Mouse (Mus musculus): Measurements from ENCODE around the gene Eci2. TPM values are rescaled to one million over a fixed set of nuclear protein-coding genes. Genes with fewer than 3 reads are reported as not detected.
"Not testable (repeated sequence)": the region's sequence is repeated elsewhere in the genome, so short reads cannot be mapped to it uniquely, and the experiment has no call there.

The Eci2 gene
- polyA plus RNA-seq, 2 experiments, result 27.8 to 48.6 TPM

DNA sequence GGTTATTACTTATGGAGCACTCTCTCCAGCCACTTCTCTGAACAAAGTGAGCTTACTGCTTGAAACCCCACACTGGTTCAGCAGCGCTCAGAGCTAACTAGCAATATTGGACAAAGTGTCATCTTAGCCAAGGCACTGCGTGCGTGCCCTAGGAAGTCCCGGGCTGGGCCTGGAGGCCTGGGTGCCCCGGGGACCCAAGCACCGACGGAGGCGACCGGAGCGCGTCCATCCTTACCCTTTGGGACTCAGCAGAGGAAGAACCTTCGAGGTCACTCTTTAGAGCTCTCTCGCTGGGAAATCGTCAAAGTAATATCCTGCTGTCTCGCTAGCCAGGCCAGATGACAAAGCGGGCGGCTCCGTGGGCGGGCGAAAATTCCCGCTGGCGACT is 33.3 kb downstream of the Eci2 start:
- Histone ChIP-seq H3K4me2 (ENCODE audit: low read depth) (peak overlapping the region; percentile 72), H3K27ac (peak overlapping the region; percentile 56), H3K4me3 (ENCODE audit: insufficient read depth in 1 of 2, low read depth in 2 of 2, low read length in 2 of 2) (peak overlapping the region; percentile 64 to 89), H3K9me3 (ENCODE audit: control insufficient read depth, low read length) (no peaks in the 10 kb centered on the region), H3K27me3 (ENCODE audit: control insufficient read depth, insufficient read depth, low read length) (no peaks in the 10 kb centered on the region), H3K9ac (replicated peaks) (peak overlapping the region; percentile 79), H3K36me3 (replicated peaks; ENCODE audit: control insufficient read depth, insufficient read depth, low read depth) (peaks cover 3% of the 10 kb centered on the region), H3K4me1 (replicated peaks; ENCODE audit: control insufficient read depth in 2 of 2, insufficient read depth in 2 of 2, low read length in 1 of 2) (peaks cover 6 to 21% of the 10 kb centered on the region in 2 experiments)
- DNase-seq (ENCODE audit: low read depth in 3 of 3, low spot score in 3 of 3) (peak in 2 of 3 experiments; percentile 12 to 28), ATAC-seq (ENCODE audit: insufficient read depth) (peak; percentile 63)
- WGBS (ENCODE audit: insufficient replicate concordance), result under 1% methylated on average over 22 of the region's 22 CpGs
- no peak for TF ChIP-seq CTCF (IDR thresholded peaks at IDR 0.05; ENCODE audit: low read depth)
- no peak for TF ChIP-seq EP300 (IDR thresholded peaks at IDR 0.05; ENCODE audit: low read depth)

DNA sequence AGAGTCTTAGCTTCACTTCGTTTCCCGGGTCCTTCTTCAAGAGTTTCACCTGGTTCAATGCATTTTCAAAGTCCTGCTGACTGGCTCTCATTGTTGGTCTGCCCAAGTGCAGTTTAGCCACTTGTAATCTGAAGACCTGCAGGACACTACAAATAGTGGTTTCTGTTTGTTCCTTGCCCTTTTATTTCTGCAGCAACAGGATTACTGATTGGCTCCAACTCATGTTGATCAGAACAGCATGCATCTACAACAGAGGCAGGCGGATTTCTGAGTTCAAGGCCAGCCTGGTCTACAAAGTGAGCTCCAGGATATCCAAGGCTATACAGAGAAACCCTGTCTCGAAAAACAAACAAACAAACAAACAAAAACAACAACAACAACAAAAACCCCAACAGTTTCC is 33.8 kb downstream of the Eci2 start:
- H3K4me2 ChIP-seq (ENCODE audit: low read depth), result peak overlapping the region; percentile 72
- H3K36me3 ChIP-seq (replicated peaks; ENCODE audit: control insufficient read depth, insufficient read depth, low read depth), result peaks cover 3% of the 10 kb centered on the region
- peak overlapping the region; percentile 79 for H3K9ac ChIP-seq (replicated peaks)
- H3K4me1 ChIP-seq (replicated peaks; ENCODE audit: control insufficient read depth in 2 of 2, insufficient read depth in 2 of 2, low read length in 1 of 2), result peaks cover 6 to 21% of the 10 kb centered on the region in 2 experiments
- H3K4me3 ChIP-seq (ENCODE audit: insufficient read depth in 1 of 2, low read depth in 2 of 2, low read length in 2 of 2), result peak overlapping the region; percentile 64 to 89
- H3K27ac ChIP-seq, result peak overlapping the region; percentile 56
- no peak for DNase-seq (ENCODE audit: low read depth in 3 of 3, low spot score in 3 of 3)
- TF ChIP-seq EP300 (IDR thresholded peaks at IDR 0.05; ENCODE audit: low read depth), result no peak
- no peak for TF ChIP-seq CTCF (IDR thresholded peaks at IDR 0.05; ENCODE audit: low read depth)
- no peaks in the 10 kb centered on the region for H3K27me3 ChIP-seq (ENCODE audit: control insufficient read depth, insufficient read depth, low read length)
- 60% methylated on average over 4 of the region's 4 CpGs for WGBS (ENCODE audit: insufficient replicate concordance)
- no peaks in the 10 kb centered on the region for H3K9me3 ChIP-seq (ENCODE audit: control insufficient read depth, low read length)
- no peak for ATAC-seq (ENCODE audit: insufficient read depth)

DNA sequence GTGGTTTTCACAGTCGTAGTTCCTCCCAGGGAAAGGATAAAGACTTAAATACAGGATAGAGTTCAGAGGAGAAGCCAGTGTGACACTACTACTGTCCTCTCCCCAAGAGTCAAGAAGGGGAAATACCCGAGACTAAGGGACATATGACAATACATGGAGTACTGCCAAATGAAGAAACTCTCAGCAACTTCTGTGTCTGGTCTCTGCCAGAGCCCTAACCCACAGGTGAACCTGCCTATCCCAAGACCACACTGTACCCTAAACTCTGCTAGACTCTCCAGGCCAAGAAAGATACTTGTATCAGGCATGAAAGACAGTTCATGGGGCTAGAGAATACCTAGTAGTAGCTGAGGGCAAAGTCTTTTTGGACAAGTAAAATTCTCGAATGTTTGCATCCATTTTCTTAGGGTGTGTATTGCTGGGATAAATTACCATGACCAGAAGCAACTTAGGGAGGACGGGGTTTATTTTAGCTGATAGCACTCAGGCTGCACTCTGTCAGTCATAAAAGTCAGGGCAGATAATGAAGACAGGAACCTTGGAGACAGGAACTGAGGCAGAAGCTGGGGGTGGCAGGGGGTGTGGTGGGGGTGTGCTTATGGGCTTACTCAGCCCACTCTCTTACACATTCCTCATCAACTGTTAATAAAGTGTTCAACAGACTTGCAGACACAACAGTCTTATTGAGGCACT is 35.2 kb downstream of the Eci2 start:
- H3K4me3 ChIP-seq (ENCODE audit: insufficient read depth in 1 of 2, low read depth in 2 of 2, low read length in 2 of 2), result no peak overlapping the region
- H3K36me3 ChIP-seq (replicated peaks; ENCODE audit: control insufficient read depth, insufficient read depth, low read depth), result peaks cover 9% of the 10 kb centered on the region
- peak overlapping the region; percentile 11; the same call in 1 of the 2 replicates for H3K4me2 ChIP-seq (ENCODE audit: low read depth)
- H3K9ac ChIP-seq (replicated peaks), result no peak overlapping the region
- TF ChIP-seq EP300 (IDR thresholded peaks at IDR 0.05; ENCODE audit: low read depth), result no peak
- no peak for TF ChIP-seq CTCF (IDR thresholded peaks at IDR 0.05; ENCODE audit: low read depth)
- 42% methylated on average over 4 of the region's 4 CpGs for WGBS (ENCODE audit: insufficient replicate concordance)
- H3K27me3 ChIP-seq (ENCODE audit: control insufficient read depth, insufficient read depth, low read length), result no peaks in the 10 kb centered on the region
- no peak for DNase-seq (ENCODE audit: low read depth in 3 of 3, low spot score in 3 of 3)
- H3K4me1 ChIP-seq (replicated peaks; ENCODE audit: control insufficient read depth in 2 of 2, insufficient read depth in 2 of 2, low read length in 1 of 2), result peaks cover 6 to 21% of the 10 kb centered on the region in 2 experiments
- no peak for ATAC-seq (ENCODE audit: insufficient read depth)
- H3K27ac ChIP-seq, result no peak overlapping the region
- no peaks in the 10 kb centered on the region for H3K9me3 ChIP-seq (ENCODE audit: control insufficient read depth, low read length)

DNA sequence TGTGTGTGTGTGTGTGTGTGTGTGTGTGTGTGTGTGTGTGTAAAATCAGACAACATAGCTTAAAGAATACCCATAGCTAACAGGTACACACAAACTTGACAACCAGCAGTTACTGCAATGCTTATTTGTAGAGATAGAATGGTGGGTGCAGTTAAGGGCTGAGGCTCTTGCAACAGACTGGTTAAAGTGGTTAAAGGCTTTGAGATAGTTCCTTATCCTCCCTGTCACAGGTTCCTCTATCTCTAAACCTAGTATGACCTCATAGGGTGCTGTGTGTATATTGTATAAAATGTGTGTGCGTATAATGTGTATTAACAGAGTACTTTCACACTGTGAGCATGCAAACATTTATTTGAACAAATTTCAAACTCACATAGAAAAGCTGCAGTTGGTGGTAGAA is 43.4 kb downstream of the Eci2 start:
- H3K27ac ChIP-seq; H3K4me3 ChIP-seq (ENCODE audit: insufficient read depth in 1 of 2, low read depth in 2 of 2, low read length in 2 of 2); H3K36me3 ChIP-seq (replicated peaks; ENCODE audit: control insufficient read depth, insufficient read depth, low read depth); DNase-seq (ENCODE audit: low read depth in 3 of 3, low spot score in 3 of 3); H3K9me3 ChIP-seq (ENCODE audit: control insufficient read depth, low read length); H3K4me1 ChIP-seq (replicated peaks; ENCODE audit: control insufficient read depth in 2 of 2, insufficient read depth in 2 of 2, low read length in 1 of 2); H3K4me2 ChIP-seq (ENCODE audit: low read depth); H3K27me3 ChIP-seq (ENCODE audit: control insufficient read depth, insufficient read depth, low read length); H3K9ac ChIP-seq (replicated peaks): not testable (repeated sequence)
- WGBS (ENCODE audit: insufficient replicate concordance), result 63% methylated on average over 1 of the region's 1 CpGs
- peak; percentile 51; the same call in 1 of the 2 replicates for ATAC-seq (ENCODE audit: insufficient read depth)

DNA sequence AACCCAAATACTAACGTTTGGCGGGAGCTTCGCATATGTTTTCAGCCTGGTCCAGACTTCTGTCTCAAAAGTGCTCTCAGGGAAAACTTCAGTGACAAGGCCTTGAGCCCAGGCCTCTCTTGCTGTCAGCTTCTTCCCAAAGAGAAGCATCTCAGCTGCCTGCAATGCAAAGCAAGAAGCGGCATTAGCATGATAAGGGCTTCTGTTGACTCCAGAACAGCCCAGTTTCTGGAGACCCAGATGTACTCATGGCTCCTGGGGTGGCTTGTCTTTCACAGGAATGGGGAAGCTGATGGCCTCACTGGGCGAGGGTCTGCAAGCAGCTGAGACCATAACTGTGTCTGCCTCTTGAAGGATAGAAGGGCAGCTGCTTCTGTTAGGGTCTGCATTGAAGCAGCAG is 48.3 kb downstream of the Eci2 start:
- not testable (repeated sequence) for H3K27ac ChIP-seq; H3K9ac ChIP-seq (replicated peaks); H3K27me3 ChIP-seq (ENCODE audit: control insufficient read depth, insufficient read depth, low read length); H3K4me2 ChIP-seq (ENCODE audit: low read depth); H3K4me1 ChIP-seq (replicated peaks; ENCODE audit: control insufficient read depth in 2 of 2, insufficient read depth in 2 of 2, low read length in 1 of 2); ATAC-seq (ENCODE audit: insufficient read depth); H3K9me3 ChIP-seq (ENCODE audit: control insufficient read depth, low read length); DNase-seq (ENCODE audit: low read depth in 3 of 3, low spot score in 3 of 3); H3K4me3 ChIP-seq (ENCODE audit: insufficient read depth in 1 of 2, low read depth in 2 of 2, low read length in 2 of 2)
- H3K36me3 ChIP-seq (replicated peaks; ENCODE audit: control insufficient read depth, insufficient read depth, low read depth), result peaks cover 13% of the 10 kb centered on the region
- 73% methylated on average over 5 of the region's 5 CpGs for WGBS (ENCODE audit: insufficient replicate concordance)

Data from liver, embryonic 14.5 days (tissue).